Comparison of ENCODE assay signal across 23 mouse cellular contexts in the genomic region with DNA sequence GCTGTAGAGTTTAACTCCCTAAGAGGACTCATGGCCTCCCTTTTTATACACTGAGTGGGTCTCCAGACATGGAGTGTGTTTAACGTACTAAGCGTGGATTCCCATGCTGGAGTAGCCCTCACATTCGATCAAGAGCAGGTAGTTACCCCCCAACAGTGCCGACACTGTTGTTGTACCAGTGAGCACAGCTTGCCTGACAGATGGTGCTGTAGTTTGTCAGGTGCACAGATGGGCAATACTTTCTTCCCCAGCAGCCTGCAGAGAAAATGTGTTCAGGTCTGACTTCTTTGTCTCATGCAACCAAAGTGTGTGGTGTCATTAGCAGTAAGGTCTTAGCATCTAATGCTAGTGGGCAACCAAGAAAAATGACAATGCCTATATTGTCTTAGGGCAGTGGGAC. TPM values are rescaled to one million over a fixed set of nuclear protein-coding genes. Genes with fewer than 3 reads are reported as not detected.
DNase-seq lines count a peak whose midpoint lies in the region; ATAC-seq and TF ChIP-seq lines count a peak whose summit lies in the region.
"Had no signal": no experiment of that assay in that cellular context is flagged by ENCODE, and none has a peak within 500 bp of the region (broad histone marks: within the 10 kb centered on the region; RNA-seq: fewer than 3 reads in every experiment).

No protein-coding gene starts in this region.

- H3K36me3 ChIP-seq in forebrain, embryonic 13.5 days (ENCODE audit: poor library complexity, severe bottlenecking), result peaks cover 84% of the 10 kb centered on the region
- peaks cover 96% of the 10 kb centered on the region for H3K36me3 ChIP-seq in forebrain, embryonic 10.5 days (replicated peaks)
- peaks cover 51% of the 10 kb centered on the region for H3K36me3 ChIP-seq in midbrain, postnatal 0 days (ENCODE audit: insufficient read depth, low read length)
- H3K36me3 ChIP-seq in midbrain, embryonic 15.5 days (replicated peaks), result peaks cover 63% of the 10 kb centered on the region
- H3K36me3 ChIP-seq in forebrain, postnatal 0 days (ENCODE audit: insufficient read depth), result peaks cover 52% of the 10 kb centered on the region

- H3K9ac ChIP-seq in forebrain, embryonic 13.5 days, result no peak overlapping the region
- no peak overlapping the region for H3K9ac ChIP-seq in midbrain, postnatal 0 days (replicated peaks; ENCODE audit: low read length, poor library complexity, severe bottlenecking)
- no peak overlapping the region for H3K9ac ChIP-seq in midbrain, embryonic 15.5 days
- no peak overlapping the region for H3K9ac ChIP-seq in forebrain, postnatal 0 days
- H3K9ac ChIP-seq: embryonic facial prominence, embryonic 13.5 days; hindbrain, embryonic 13.5 days; intestine, embryonic 15.5 days; neural tube, embryonic 13.5 days had no signal

- TF ChIP-seq CTCF in midbrain, postnatal 0 days (IDR thresholded peaks at IDR 0.05), result no peak
- no peak for TF ChIP-seq CTCF in forebrain, postnatal 0 days (IDR thresholded peaks at IDR 0.05; ENCODE audit: low read depth)

- no peak overlapping the region for H3K4me2 ChIP-seq in forebrain, embryonic 13.5 days
- no peak overlapping the region for H3K4me2 ChIP-seq in midbrain, postnatal 0 days (ENCODE audit: low read depth, low read length, poor library complexity, severe bottlenecking)
- no peak overlapping the region for H3K4me2 ChIP-seq in midbrain, embryonic 15.5 days
- no peak overlapping the region for H3K4me2 ChIP-seq in forebrain, postnatal 0 days (ENCODE audit: low read depth)
- H3K4me2 ChIP-seq: embryonic facial prominence, embryonic 13.5 days; hindbrain, embryonic 13.5 days; intestine, embryonic 15.5 days; neural tube, embryonic 13.5 days had no signal

- DNase-seq in forebrain, embryonic 10.5 days (ENCODE audit: extremely low spot score, low spot score), result no peak
- DNase-seq in midbrain, postnatal 0 days (ENCODE audit: low spot score), result peak; percentile 17
- DNase-seq in cerebellum, adult 9-11 months, result peak; percentile 68
- DNase-seq in forebrain, postnatal 0 days, result peak; percentile 30
- DNase-seq in adrenal gland, adult 8-10 months, result no peak
- DNase-seq in spleen, postnatal 36 days (ENCODE audit: low spot score in 2 of 2), result no peak
- DNase-seq: adrenal gland, adult 2 months; gastrocnemius, postnatal 14 days; heart, adult 2 months; kidney, adult 8-10 months; kidney, postnatal 14 days; layer of hippocampus, postnatal 36 days; lung, postnatal 4 days; midbrain, embryonic 14.5 days; thymus, postnatal 4 days had no signal

- H3K4me1 ChIP-seq in forebrain, embryonic 13.5 days, result no peaks in the 10 kb centered on the region
- H3K4me1 ChIP-seq in forebrain, embryonic 10.5 days, result 0 out of 2 replicates have a peak, but pooled peaks cover under 1% of the 10 kb centered on the region
- no peaks in the 10 kb centered on the region for H3K4me1 ChIP-seq in midbrain, postnatal 0 days (ENCODE audit: insufficient read depth, low read length)
- no peaks in the 10 kb centered on the region for H3K4me1 ChIP-seq in midbrain, embryonic 15.5 days
- no peaks in the 10 kb centered on the region for H3K4me1 ChIP-seq in forebrain, postnatal 0 days (ENCODE audit: insufficient read depth)
- H3K4me1 ChIP-seq: embryonic facial prominence, embryonic 13.5 days; hindbrain, embryonic 13.5 days; intestine, embryonic 15.5 days; neural tube, embryonic 13.5 days had no signal

- no peaks in the 10 kb centered on the region for H3K27me3 ChIP-seq in forebrain, embryonic 13.5 days
- no peaks in the 10 kb centered on the region for H3K27me3 ChIP-seq in forebrain, embryonic 10.5 days (ENCODE audit: poor library complexity, severe bottlenecking)
- no peaks in the 10 kb centered on the region for H3K27me3 ChIP-seq in midbrain, postnatal 0 days (ENCODE audit: insufficient read depth, low read length)
- H3K27me3 ChIP-seq in midbrain, embryonic 15.5 days (replicated peaks), result no peaks in the 10 kb centered on the region
- no peaks in the 10 kb centered on the region for H3K27me3 ChIP-seq in forebrain, postnatal 0 days (ENCODE audit: insufficient read depth, low read length)
- H3K27me3 ChIP-seq: embryonic facial prominence, embryonic 13.5 days; hindbrain, embryonic 13.5 days; intestine, embryonic 15.5 days; neural tube, embryonic 13.5 days had no signal

- peak; percentile 57; the same call in 1 of the 2 replicates for ATAC-seq in forebrain, embryonic 13.5 days
- ATAC-seq in midbrain, postnatal 0 days (ENCODE audit: low FRiP score), result no peak
- no peak for ATAC-seq in midbrain, embryonic 15.5 days (replicated peaks)
- ATAC-seq in forebrain, postnatal 0 days, result no peak
- ATAC-seq: intestine, embryonic 15.5 days had no signal

- 84% methylated on average over 4 of the region's 4 CpGs for WGBS in forebrain, embryonic 13.5 days
- 87% methylated on average over 4 of the region's 4 CpGs for WGBS in forebrain, embryonic 10.5 days
- 96% methylated on average over 4 of the region's 4 CpGs for WGBS in midbrain, postnatal 0 days
- WGBS in midbrain, embryonic 15.5 days, result 96% methylated on average over 4 of the region's 4 CpGs
- WGBS in forebrain, postnatal 0 days, result 75% methylated on average over 4 of the region's 4 CpGs

- no peaks in the 10 kb centered on the region for H3K9me3 ChIP-seq in forebrain, embryonic 13.5 days (replicated peaks)
- H3K9me3 ChIP-seq in forebrain, embryonic 10.5 days, result no peaks in the 10 kb centered on the region
- no peaks in the 10 kb centered on the region for H3K9me3 ChIP-seq in midbrain, postnatal 0 days (ENCODE audit: low read length)
- H3K9me3 ChIP-seq in midbrain, embryonic 15.5 days, result no peaks in the 10 kb centered on the region
- H3K9me3 ChIP-seq in forebrain, postnatal 0 days (ENCODE audit: low read length), result no peaks in the 10 kb centered on the region
- H3K9me3 ChIP-seq: embryonic facial prominence, embryonic 13.5 days; hindbrain, embryonic 13.5 days; intestine, embryonic 15.5 days; neural tube, embryonic 13.5 days had no signal

- H3K27ac ChIP-seq in forebrain, embryonic 13.5 days, result peak overlapping the region; percentile 57
- H3K27ac ChIP-seq in forebrain, embryonic 10.5 days, result no peak overlapping the region
- no peak overlapping the region for H3K27ac ChIP-seq in midbrain, postnatal 0 days (ENCODE audit: low read depth, low read length)
- H3K27ac ChIP-seq in midbrain, embryonic 15.5 days, result no peak overlapping the region
- no peak overlapping the region for H3K27ac ChIP-seq in forebrain, postnatal 0 days (ENCODE audit: low read depth, low read length)
- H3K27ac ChIP-seq: embryonic facial prominence, embryonic 13.5 days; heart, adult 2 months; hindbrain, embryonic 13.5 days; intestine, embryonic 15.5 days; neural tube, embryonic 13.5 days had no signal

- no peak overlapping the region for H3K4me3 ChIP-seq in forebrain, embryonic 13.5 days
- no peak overlapping the region for H3K4me3 ChIP-seq in forebrain, embryonic 10.5 days
- no peak overlapping the region for H3K4me3 ChIP-seq in midbrain, postnatal 0 days (ENCODE audit: low read depth, low read length)
- no peak overlapping the region for H3K4me3 ChIP-seq in midbrain, embryonic 15.5 days
- no peak overlapping the region for H3K4me3 ChIP-seq in forebrain, postnatal 0 days (ENCODE audit: low read depth, low read length)
- H3K4me3 ChIP-seq: embryonic facial prominence, embryonic 13.5 days; erythroblast, embryonic 14.5 days; heart, adult 2 months; hindbrain, embryonic 13.5 days; intestine, embryonic 15.5 days; myocyte; neural tube, embryonic 13.5 days had no signal

RNA-seq across cellular contexts. Expression of a gene that starts 10.5 kb away (rescaled TPM):
- 34.8 and 37.7 TPM in 2 replicates for polyA plus RNA-seq in forebrain, embryonic 13.5 days (2015; fragmentation: Nextera tagmentation; extraction: Ambion mirVana)
- polyA plus RNA-seq in forebrain, embryonic 10.5 days (2016; fragmentation: Nextera tagmentation; extraction: Ambion mirVana), result 33.6 and 36.2 TPM in 2 replicates
- 78.2 and 91.7 TPM in 2 replicates for total RNA-seq in midbrain, postnatal 0 days (2014; rRNA removed)
- 64.9 and 68.8 TPM in 2 replicates for polyA plus RNA-seq in midbrain, postnatal 0 days (2015; fragmentation: Nextera tagmentation; extraction: Ambion mirVana)
- polyA plus RNA-seq in midbrain, embryonic 15.5 days (2015; fragmentation: Nextera tagmentation; extraction: Ambion mirVana), result 46.2 and 48.0 TPM in 2 replicates
- total RNA-seq in forebrain, postnatal 0 days (2014; rRNA removed), result 72.6 and 75.0 TPM in 2 replicates
- polyA plus RNA-seq in forebrain, postnatal 0 days (2015; fragmentation: Nextera tagmentation; extraction: Ambion mirVana), result 38.2 and 48.4 TPM in 2 replicates
- total RNA-seq in adrenal gland, adult 8-10 months (2022), result 100 to 1,000 TPM in 2 of 4 experiments, 10 to 100 TPM in 2; 85.5 to 138 (median 102) TPM

RNA-seq across cellular contexts. Expression of a gene that starts 13.2 kb away (rescaled TPM):
- 18.0 and 21.0 TPM in 2 replicates for polyA plus RNA-seq in forebrain, embryonic 13.5 days (2015; fragmentation: Nextera tagmentation; extraction: Ambion mirVana)
- 27.7 and 30.6 TPM in 2 replicates for polyA plus RNA-seq in forebrain, embryonic 10.5 days (2016; fragmentation: Nextera tagmentation; extraction: Ambion mirVana)
- 37.1 and 40.5 TPM in 2 replicates for total RNA-seq in midbrain, postnatal 0 days (2014; rRNA removed)
- polyA plus RNA-seq in midbrain, postnatal 0 days (2015; fragmentation: Nextera tagmentation; extraction: Ambion mirVana), result 15.9 TPM in 2 replicates
- polyA plus RNA-seq in midbrain, embryonic 15.5 days (2015; fragmentation: Nextera tagmentation; extraction: Ambion mirVana), result 18.3 and 20.2 TPM in 2 replicates
- 36.9 and 38.1 TPM in 2 replicates for total RNA-seq in forebrain, postnatal 0 days (2014; rRNA removed)
- 9.8 and 15.2 TPM in 2 replicates for polyA plus RNA-seq in forebrain, postnatal 0 days (2015; fragmentation: Nextera tagmentation; extraction: Ambion mirVana)
- 100 to 1,000 TPM in 1 of 4 experiments, 10 to 100 TPM in 3; 83.5 to 101 (median 93.1) TPM for total RNA-seq in adrenal gland, adult 8-10 months (2022)

RNA-seq across cellular contexts. Expression of a gene that starts 20.4 kb away (rescaled TPM):
- 151 and 159 TPM in 2 replicates for polyA plus RNA-seq in forebrain, embryonic 13.5 days (2015; fragmentation: Nextera tagmentation; extraction: Ambion mirVana)
- 165 and 166 TPM in 2 replicates for polyA plus RNA-seq in forebrain, embryonic 10.5 days (2016; fragmentation: Nextera tagmentation; extraction: Ambion mirVana)
- 71.7 and 94.7 TPM in 2 replicates for total RNA-seq in midbrain, postnatal 0 days (2014; rRNA removed)
- polyA plus RNA-seq in midbrain, postnatal 0 days (2015; fragmentation: Nextera tagmentation; extraction: Ambion mirVana), result 109 and 119 TPM in 2 replicates
- polyA plus RNA-seq in midbrain, embryonic 15.5 days (2015; fragmentation: Nextera tagmentation; extraction: Ambion mirVana), result 129 and 137 TPM in 2 replicates
- 94.9 and 114 TPM in 2 replicates for total RNA-seq in forebrain, postnatal 0 days (2014; rRNA removed)
- polyA plus RNA-seq in forebrain, postnatal 0 days (2015; fragmentation: Nextera tagmentation; extraction: Ambion mirVana), result 109 and 121 TPM in 2 replicates
- total RNA-seq in adrenal gland, adult 8-10 months (2022), result 100 to 1,000 TPM; 108 to 145 (median 120) TPM

Comparison
In these comparisons a context has a peak if more than half of its experiments do, and no peak if none do; other contexts are left out.
1. DNase-seq: peak in midbrain, postnatal 0 days (single experiment), cerebellum, adult 9-11 months (single experiment) and forebrain, postnatal 0 days (single experiment); none in forebrain, embryonic 10.5 days (single experiment), adrenal gland, adult 8-10 months (single experiment) and spleen, postnatal 36 days (0 of 2).